Mouse (Mus musculus) adrenal gland, postnatal 36 days (tissue): Measurements from ENCODE around the gene Usp9x. TPM values are rescaled to one million over a fixed set of nuclear protein-coding genes. Genes with fewer than 3 reads are reported as not detected.
A peak's percentile ranks its signal among the peaks of the same experiment; 100 is the strongest.

ENCODE experiments used
- DNase-seq, 2 experiments: peaks; one replicate each; pipeline ENCODE4 v3.0.0; 2021; ENCODE audit warnings: mixed read lengths in 1 of 2
- long read RNA-seq, 2 experiments: library from polyadenylated mRNA; stranded (forward); transcript quantifications; one replicate each; pipeline ENCODE4 v2.0.0; 2021; ENCODE audit warnings: borderline sequencing depth in 2 of 2
- total RNA-seq, 2 experiments: library from RNA; stranded (reverse); gene quantifications; 2 replicates each; pipeline ENCODE4 v1.2.3; 2021

Usp9x gene
- 100 to 1,000 TPM; 205 to 212 TPM for total RNA-seq
- long read RNA-seq, experiment 1, partial matches to known transcripts: 6 of 8 reads
- long read RNA-seq, experiment 1, other reads (novel, unspliced or antisense): 2 of 8 reads
- long read RNA-seq, experiment 2, partial matches to known transcripts: 2 of 3 reads
- long read RNA-seq, experiment 2, other reads (novel, unspliced or antisense): 1 of 3 reads

DNA sequence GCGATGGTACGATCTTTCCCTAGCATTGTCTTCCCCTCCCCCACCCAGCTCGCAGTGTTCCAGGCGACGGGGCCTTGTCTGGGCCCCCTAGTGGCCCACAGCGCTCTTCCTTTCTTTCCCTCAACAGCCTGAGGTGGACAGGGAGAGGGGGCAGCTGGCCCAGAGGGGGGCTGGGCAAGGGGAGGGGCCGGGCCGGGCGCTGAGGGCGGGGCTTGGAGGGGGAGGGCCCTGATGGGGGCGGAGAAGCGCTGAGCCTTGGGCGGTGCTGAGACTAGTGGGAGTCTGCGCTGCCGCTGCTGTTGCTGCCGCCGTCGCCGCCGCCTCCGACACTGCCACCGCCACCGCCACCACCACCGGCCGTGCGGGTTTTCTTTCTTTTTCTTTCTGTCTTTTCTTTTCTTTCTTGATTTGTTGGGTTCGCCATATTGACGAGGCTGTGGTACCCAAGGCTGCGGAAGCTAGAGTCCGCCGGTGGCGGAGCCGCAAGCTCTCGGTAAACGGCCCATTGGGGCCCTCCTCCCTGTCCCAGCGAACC, at the start of gene Usp9x:
TSS of gene Usp9x (plus strand) at position 258 of the 535 bp plus-strand sequence.
- peak; percentile 88 to 91 for DNase-seq

GRCm38 (mm10) chrX:13022547-13023310, 48.6 kb upstream of the Usp9x start:
- DNase-seq: no peak

- DNase-seq: no peak
Observed at GRCm38 (mm10) chrX:13024539-13025202, 46.6 kb upstream of the Usp9x start.

DNA sequence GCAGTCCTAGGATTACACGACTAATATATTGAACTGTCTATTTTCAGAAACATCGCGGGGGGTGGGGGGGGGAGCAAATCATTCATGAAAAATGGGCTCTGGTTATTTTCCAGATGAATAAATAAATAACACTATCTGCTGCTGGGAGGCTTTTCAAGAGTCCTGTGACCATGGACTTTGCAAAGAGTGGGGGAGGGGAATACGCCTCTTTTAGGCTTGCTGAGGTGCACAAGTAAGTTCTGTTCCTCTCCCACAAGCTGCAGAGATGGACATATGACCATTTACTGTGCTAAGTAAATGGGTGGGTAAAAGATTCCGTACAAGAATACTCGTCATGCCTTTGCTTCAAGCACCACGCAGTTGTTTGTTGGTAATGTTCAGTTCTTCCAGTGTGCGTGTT, 46.0 kb upstream of the Usp9x start:
- DNase-seq: no peak

DNA sequence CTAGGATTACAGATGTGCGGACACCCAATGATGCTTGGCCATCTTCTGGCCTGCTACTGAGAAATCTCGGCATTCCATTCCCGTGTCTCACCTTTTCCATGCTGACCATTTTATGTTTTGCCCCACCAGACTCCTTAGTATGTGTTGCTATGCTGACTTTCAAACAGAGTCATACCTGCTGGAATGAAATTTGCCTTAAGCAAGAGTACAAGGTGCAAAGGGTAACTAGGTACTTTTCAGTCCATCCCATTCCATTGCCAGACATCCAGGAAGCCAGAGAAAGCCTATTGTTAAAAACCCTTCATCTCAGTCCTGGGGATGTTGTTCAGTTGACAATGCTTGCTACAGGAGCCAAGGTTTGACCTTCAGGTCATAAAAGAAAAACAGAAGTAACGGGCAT, 43.1 kb upstream of the Usp9x start:
- no peak for DNase-seq

GRCm38 (mm10) chrX:13029996-13030395, 41.3 kb upstream of the Usp9x start:
- DNase-seq: no peak

- no peak for DNase-seq
Observed at GRCm38 (mm10) chrX:13037085-13037484, 34.2 kb upstream of the Usp9x start.

DNA sequence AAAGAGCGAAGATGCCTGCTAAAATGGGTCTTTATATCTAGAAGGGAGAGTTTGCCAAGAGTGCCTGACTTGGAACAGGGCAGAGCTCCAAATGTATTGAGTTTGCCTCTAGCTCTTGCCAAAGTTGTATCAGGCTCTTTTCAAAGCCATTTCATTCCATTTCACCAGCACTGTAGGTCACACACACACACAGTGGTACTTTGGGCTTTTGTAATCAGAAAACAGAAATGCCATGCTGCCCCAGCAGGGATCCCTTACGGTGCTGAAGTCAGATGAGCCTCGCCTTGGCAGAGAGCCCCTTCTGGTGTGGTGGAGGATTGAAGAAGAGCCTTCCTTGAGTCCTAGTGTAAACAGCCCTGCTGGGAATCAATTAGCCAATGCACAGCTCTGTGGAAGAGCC, 32.1 kb upstream of the Usp9x start:
- no peak for DNase-seq

DNA sequence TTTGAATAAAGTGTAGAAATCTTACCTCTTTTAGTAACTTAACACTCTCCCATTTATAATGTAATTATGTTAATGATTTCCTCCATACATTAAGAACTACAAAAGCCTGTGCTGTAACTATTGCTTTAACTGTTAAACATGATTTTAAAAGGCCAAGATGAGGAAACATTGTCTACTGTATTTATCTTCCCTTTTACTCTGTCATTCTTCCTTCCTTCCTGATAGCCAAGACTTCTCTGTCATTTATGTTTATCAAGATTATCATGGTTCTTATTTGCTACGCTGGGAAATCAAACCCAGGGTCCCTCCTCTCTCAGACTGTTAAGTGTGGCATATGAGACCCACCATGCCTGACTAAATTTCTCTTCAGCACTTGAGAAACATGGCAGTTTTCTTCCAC, 30.9 kb upstream of the Usp9x start:
- DNase-seq: no peak

DNA sequence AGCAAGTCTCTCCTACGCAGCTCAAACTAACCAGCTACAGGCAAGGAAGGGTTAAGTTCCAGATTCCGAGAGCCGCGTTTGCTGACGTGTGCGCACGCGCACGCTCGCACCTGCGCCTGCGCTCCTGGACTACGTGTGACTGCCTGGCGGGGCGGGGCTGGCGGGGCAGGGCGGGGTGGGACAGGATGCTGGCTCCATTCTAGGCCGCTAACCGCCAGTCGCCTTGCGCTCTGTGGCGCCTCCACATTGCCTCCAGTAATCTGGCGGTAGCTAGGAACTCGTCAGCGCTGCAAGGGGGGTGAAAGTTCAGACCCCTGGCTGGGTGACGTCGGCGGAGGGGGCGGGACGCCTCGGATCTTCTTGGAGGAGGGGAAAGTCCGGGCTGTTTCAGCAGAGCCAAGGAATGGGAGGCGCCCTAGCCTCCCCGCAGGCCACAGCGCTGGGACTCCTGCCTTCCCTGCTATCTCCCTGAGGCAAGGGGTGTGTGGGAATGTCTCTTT, 29.6 kb upstream of the Usp9x start:
- peak; percentile 95 to 96 for DNase-seq

GRCm38 (mm10) chrX:13043780-13044179, 27.5 kb upstream of the Usp9x start:
- no peak for DNase-seq

- no peak for DNase-seq
Observed at GRCm38 (mm10) chrX:13044666-13045065, 26.6 kb upstream of the Usp9x start.

- no peak for DNase-seq
Observed at GRCm38 (mm10) chrX:13046893-13047435, 24.3 kb upstream of the Usp9x start.

- DNase-seq: peak; percentile 14 to 50
Observed at GRCm38 (mm10) chrX:13047631-13048345, 23.5 kb upstream of the Usp9x start.

GRCm38 (mm10) chrX:13054612-13055011, 16.7 kb upstream of the Usp9x start:
- peak; percentile 32 to 48 for DNase-seq

DNA sequence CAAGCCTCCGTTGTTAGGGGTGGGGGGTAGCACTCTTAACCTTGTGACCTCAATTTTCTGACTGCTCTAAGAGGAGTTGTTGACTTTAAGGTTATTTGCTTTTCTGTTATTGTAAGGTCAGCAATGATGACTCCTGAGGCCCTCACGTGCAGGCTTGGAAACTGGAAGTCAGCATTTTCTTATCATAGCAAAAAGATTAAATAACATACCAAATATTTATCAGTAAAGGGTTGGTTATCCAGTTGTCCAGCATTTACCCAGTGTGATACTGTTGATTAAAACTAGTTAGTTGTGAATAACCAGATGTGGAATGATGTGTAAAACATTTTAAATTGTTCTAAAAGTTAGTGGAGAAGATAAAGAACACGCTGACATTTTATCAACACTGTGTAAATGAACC, 9.3 kb upstream of the Usp9x start:
- DNase-seq: no peak

GRCm38 (mm10) chrX:13064273-13064925, 6.9 kb upstream of the Usp9x start:
- no peak for DNase-seq

DNA sequence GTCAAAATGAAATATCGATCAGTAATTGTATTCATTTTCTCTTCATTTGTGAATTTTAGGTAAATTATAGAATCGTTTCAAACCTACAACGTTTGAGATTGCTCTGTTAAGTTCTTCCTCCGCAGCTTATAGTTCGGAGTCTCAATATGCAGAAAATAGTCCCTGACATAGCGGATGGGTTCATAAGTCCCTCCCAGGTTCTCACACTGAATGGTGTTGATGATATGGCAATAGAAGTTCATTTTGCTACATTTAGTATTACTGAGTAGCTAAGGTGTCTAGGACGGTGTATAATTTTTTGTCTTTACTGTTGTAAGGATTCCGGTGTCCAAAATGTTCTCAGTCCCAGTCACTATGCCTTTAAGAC, 1.1 kb upstream of the Usp9x start:
- peak in 1 of 2 experiments; percentile 4 for DNase-seq

- DNase-seq: peak; percentile 92 to 93
Observed at GRCm38 (mm10) chrX:13070573-13071240, 591 bp upstream of the Usp9x start.

DNA sequence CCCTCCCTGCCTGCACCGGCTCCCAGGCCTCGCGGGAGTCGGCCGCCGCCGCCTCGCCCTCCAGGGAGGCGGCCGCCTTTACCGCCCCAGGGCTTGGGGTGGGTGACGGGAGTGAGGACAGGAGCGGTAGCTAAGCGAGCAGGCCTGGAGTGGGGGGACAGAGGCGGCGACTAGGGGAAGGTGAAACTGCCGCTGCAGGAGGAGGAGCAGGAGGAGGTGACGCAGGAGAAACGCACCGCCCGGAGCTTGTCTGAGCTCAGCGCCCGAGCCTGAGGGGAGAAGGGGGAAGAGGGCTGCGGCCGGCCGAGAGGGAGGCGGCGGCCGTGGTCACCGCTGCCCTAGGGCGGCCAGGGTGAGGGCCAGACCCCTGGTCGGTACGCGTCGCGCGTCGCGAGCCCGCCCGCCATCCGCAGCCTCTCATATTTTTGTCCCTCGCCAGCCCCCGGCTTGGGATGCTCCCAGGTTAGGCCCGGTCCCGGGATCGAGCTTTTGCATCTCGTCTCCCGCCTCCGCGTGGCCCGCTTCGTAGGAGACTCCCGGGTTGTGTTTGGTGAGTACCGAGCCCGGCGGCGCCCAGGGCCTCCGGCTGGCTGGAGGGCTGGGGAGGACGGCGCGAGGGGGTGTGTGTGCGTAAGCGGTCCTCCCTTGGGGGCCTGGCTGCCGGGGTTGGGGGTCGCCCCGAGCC, 620 bp downstream of the Usp9x start:
- peak; percentile 76 for DNase-seq
